Mouse (Mus musculus): Measurements from ENCODE around the gene Rec8. TPM values are rescaled to one million over a fixed set of nuclear protein-coding genes. Genes with fewer than 3 reads are reported as not detected.
A peak's percentile ranks its signal among the peaks of the same experiment; 100 is the strongest.

Rec8 gene
- polyA plus RNA-seq, 2 experiments = 2.4 to 8.9 TPM

DNA sequence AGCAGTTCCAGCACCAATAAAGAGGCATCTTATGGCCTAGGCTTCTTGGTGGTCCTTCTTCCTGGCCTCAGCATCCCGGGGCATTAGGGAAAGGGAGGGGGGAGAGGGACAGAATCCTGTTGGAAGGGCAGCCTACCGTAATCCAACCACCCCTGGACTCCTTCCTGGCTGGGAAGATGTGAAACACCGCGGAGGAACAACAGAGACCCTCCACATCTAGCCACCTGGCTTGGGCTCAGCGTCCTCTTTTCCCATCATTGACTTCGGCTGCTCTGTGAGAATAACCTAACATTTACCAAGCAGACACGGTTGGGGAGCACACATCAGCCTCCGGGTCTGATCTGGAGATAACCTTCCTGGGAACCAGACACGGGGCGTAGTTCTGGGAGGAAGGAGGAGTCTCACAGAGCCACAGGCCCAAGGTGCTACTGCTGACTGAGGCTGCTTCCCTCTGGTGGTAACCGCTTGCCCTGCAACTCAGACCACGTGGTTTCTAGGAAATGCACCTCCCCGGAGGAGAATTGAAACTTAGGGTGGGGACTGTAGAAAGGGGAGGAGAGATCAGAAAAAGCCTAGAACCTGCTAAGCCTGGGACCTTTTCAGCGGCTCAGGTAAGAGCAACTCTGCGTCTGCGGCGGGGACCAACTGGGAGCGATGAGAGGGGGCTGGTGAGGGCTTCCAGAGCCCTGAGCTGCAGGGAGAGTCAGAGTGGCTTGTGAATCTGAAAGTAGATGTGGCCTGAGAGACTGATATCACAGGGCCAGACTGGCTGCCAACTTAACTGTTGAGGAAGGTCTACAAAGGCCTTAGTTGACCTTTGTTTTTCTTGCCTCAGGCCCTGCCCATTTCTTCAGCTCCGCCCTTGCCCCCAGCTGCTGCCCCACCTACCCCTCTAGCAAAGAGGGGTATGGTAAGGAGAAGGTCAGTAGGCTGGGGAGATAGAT, 13.9 kb upstream of the Rec8 start:
- H3K9ac ChIP-seq (ENCODE audit: low read depth, low read length, severe bottlenecking) = peak overlapping the region; percentile 25; the same call in 1 of the 2 replicates
- peaks cover 5% of the 10 kb centered on the region for H3K4me1 ChIP-seq (ENCODE audit: control insufficient read depth, insufficient read depth, low read length)
- peak overlapping the region; percentile 49 for H3K4me2 ChIP-seq (replicated peaks; ENCODE audit: low read depth, low read length, severe bottlenecking)
- TF ChIP-seq POLR2A (IDR thresholded peaks at IDR 0.05; ENCODE audit: borderline replicate concordance, extremely low read depth, insufficient read depth, insufficient read length) = no peak
- DNase-seq (ENCODE audit: low spot score) (peak; percentile 92), ATAC-seq (ENCODE audit: low FRiP score, low read depth) (peak; percentile 94)
- H3K4me3 ChIP-seq (replicated peaks; ENCODE audit: low read length) = peak overlapping the region; percentile 33
- H3K27me3 ChIP-seq (ENCODE audit: control insufficient read depth, insufficient read depth, low read length) = no peaks in the 10 kb centered on the region
- H3K27ac ChIP-seq (replicated peaks; ENCODE audit: low read depth, low read length) = peak overlapping the region; percentile 21; the same call in 1 of the 2 replicates
- H3K36me3 ChIP-seq (ENCODE audit: control insufficient read depth, insufficient read depth, low read length) = peaks cover 73% of the 10 kb centered on the region
- H3K9me3 ChIP-seq (ENCODE audit: control insufficient read depth, low read length) = no peaks in the 10 kb centered on the region
- 16% methylated on average over 18 of the region's 19 CpGs for WGBS

DNA sequence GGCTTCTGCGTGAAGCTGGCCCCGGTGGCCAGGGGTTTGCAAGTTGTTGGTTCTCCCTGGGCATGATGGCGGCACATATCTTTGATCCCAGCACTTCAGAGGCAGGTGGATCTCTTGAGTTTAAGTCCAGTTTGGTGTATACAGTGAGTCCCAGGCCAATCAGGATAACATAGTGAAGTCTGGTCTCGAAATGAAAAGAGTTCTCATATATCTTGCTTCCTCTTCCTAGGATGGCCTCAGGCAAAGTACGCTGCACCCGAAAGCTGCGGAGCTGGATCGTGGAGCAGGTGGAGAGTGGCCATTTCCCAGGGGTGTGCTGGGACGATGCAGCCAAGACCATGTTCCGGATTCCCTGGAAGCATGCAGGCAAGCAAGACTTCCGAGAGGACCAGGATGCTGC, 13.0 kb upstream of the Rec8 start:
- no peak overlapping the region for H3K4me3 ChIP-seq (replicated peaks; ENCODE audit: low read length)
- H3K27ac ChIP-seq (replicated peaks; ENCODE audit: low read depth, low read length) = no peak overlapping the region
- no peak for TF ChIP-seq POLR2A (IDR thresholded peaks at IDR 0.05; ENCODE audit: borderline replicate concordance, extremely low read depth, insufficient read depth, insufficient read length)
- H3K27me3 ChIP-seq (ENCODE audit: control insufficient read depth, insufficient read depth, low read length) = no peaks in the 10 kb centered on the region
- peaks cover 73% of the 10 kb centered on the region for H3K36me3 ChIP-seq (ENCODE audit: control insufficient read depth, insufficient read depth, low read length)
- DNase-seq (ENCODE audit: low spot score) (no peak), ATAC-seq (ENCODE audit: low FRiP score, low read depth) (no peak)
- no peaks in the 10 kb centered on the region for H3K9me3 ChIP-seq (ENCODE audit: control insufficient read depth, low read length)
- WGBS = 86% methylated on average over 11 of the region's 11 CpGs
- peak overlapping the region; percentile 49; the same call in 1 of the 2 replicates for H3K4me2 ChIP-seq (replicated peaks; ENCODE audit: low read depth, low read length, severe bottlenecking)
- H3K9ac ChIP-seq (ENCODE audit: low read depth, low read length, severe bottlenecking) = no peak overlapping the region
- H3K4me1 ChIP-seq (ENCODE audit: control insufficient read depth, insufficient read depth, low read length) = peaks cover 5% of the 10 kb centered on the region

DNA sequence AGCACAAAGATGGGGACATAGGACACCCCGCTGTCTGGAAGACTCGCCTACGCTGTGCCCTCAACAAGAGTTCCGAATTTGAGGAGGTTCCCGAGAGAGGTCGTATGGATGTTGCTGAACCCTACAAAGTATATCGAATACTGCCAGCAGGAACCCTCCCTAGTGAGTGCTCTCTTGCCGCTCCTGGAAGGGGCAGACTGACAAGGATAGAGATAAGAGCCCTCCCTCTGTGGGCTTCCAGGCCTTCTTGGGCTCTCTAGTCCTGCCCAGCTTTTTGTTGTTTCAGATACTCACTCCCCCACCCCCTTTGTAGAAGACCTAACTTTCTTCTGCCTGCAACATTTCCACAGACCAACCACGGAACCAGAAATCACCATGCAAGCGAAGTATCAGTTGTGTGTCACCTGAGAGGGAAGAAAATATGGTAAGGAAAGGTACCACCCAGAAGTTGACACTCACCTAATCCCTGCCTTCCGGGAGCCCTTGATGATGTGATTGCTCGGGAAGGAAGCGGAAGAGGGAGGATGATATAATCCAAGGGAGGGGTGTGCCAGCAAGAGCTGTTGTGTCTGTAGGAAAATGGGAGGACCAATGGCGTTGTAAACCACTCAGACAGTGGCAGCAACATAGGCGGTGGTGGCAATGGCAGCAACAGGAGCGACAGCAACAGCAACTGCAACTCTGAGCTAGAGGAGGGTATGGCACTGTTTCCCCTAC, 11.9 kb upstream of the Rec8 start:
- no peak for ATAC-seq (ENCODE audit: low FRiP score, low read depth)
- peaks cover 64% of the 10 kb centered on the region for H3K36me3 ChIP-seq (ENCODE audit: control insufficient read depth, insufficient read depth, low read length)
- no peak overlapping the region for H3K27ac ChIP-seq (replicated peaks; ENCODE audit: low read depth, low read length)
- 95% methylated on average over 16 of the region's 16 CpGs for WGBS
- no peaks in the 10 kb centered on the region for H3K9me3 ChIP-seq (ENCODE audit: control insufficient read depth, low read length)
- DNase-seq (ENCODE audit: low spot score) = no peak
- H3K9ac ChIP-seq (ENCODE audit: low read depth, low read length, severe bottlenecking) = no peak overlapping the region
- no peak overlapping the region for H3K4me3 ChIP-seq (replicated peaks; ENCODE audit: low read length)
- H3K4me2 ChIP-seq (replicated peaks; ENCODE audit: low read depth, low read length, severe bottlenecking) = no peak overlapping the region
- H3K4me1 ChIP-seq (ENCODE audit: control insufficient read depth, insufficient read depth, low read length) = peaks cover 5% of the 10 kb centered on the region
- TF ChIP-seq POLR2A (IDR thresholded peaks at IDR 0.05; ENCODE audit: borderline replicate concordance, extremely low read depth, insufficient read depth, insufficient read length) = no peak
- H3K27me3 ChIP-seq (ENCODE audit: control insufficient read depth, insufficient read depth, low read length) = no peaks in the 10 kb centered on the region

DNA sequence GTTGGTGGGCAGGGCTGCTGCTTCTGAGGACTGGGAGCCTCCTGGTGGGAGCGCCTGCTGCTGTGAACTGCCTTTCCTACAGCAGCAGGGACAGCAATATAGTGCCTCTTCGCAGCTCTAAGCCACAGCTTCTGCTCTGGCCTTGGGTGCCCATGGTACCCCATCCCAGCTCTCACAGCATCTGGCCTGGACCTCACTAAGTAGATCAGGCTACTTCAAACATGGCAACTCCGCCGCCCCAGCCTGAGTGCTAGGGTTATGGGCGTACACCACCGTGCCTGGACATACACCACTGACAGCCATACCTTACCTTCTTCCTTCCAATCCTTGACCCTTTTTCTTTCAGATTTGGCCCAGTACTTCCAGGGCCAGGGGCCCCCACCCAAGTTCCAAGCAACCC, 9.5 kb upstream of the Rec8 start:
- no peaks in the 10 kb centered on the region for H3K9me3 ChIP-seq (ENCODE audit: control insufficient read depth, low read length)
- peaks cover 40% of the 10 kb centered on the region for H3K36me3 ChIP-seq (ENCODE audit: control insufficient read depth, insufficient read depth, low read length)
- ATAC-seq (ENCODE audit: low FRiP score, low read depth) (no peak), DNase-seq (ENCODE audit: low spot score) (no peak)
- H3K27me3 ChIP-seq (ENCODE audit: control insufficient read depth, insufficient read depth, low read length) = no peaks in the 10 kb centered on the region
- no peak overlapping the region for H3K27ac ChIP-seq (replicated peaks; ENCODE audit: low read depth, low read length)
- no peak overlapping the region for H3K4me2 ChIP-seq (replicated peaks; ENCODE audit: low read depth, low read length, severe bottlenecking)
- peaks cover 5% of the 10 kb centered on the region for H3K4me1 ChIP-seq (ENCODE audit: control insufficient read depth, insufficient read depth, low read length)
- WGBS = 96% methylated on average over 6 of the region's 6 CpGs
- no peak overlapping the region for H3K4me3 ChIP-seq (replicated peaks; ENCODE audit: low read length)
- H3K9ac ChIP-seq (ENCODE audit: low read depth, low read length, severe bottlenecking) = no peak overlapping the region
- TF ChIP-seq POLR2A (IDR thresholded peaks at IDR 0.05; ENCODE audit: borderline replicate concordance, extremely low read depth, insufficient read depth, insufficient read length) = no peak

DNA sequence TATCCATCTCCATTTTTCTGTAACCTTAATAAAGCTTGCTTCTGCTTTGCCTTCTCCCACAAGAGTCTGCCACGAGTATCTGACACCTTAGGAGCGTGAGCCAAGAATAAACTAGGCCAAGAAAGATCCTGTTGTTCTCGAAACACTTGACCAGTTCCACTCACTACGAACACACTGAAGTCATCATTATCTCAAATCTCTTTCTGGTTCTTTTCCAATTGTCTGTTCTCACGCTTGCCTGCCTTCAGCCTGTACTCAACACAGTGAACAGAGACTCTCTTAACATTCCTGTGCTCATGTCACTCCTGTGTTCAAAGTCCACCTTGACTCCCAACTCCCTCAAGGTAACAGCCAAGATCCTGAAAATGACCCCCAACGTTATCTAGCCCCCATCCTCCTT, 4.5 kb upstream of the Rec8 start:
- no peak for ATAC-seq (ENCODE audit: low FRiP score, low read depth)
- DNase-seq (ENCODE audit: low spot score) = no peak
- WGBS = 73% methylated on average over 6 of the region's 6 CpGs
- no peaks in the 10 kb centered on the region for H3K4me1 ChIP-seq (ENCODE audit: control insufficient read depth, insufficient read depth, low read length)
- no peak for TF ChIP-seq POLR2A (IDR thresholded peaks at IDR 0.05; ENCODE audit: borderline replicate concordance, extremely low read depth, insufficient read depth, insufficient read length)
- H3K9me3 ChIP-seq (ENCODE audit: control insufficient read depth, low read length) = no peaks in the 10 kb centered on the region
- no peaks in the 10 kb centered on the region for H3K27me3 ChIP-seq (ENCODE audit: control insufficient read depth, insufficient read depth, low read length)
- H3K9ac ChIP-seq (ENCODE audit: low read depth, low read length, severe bottlenecking) = no peak overlapping the region
- H3K4me3 ChIP-seq (replicated peaks; ENCODE audit: low read length) = no peak overlapping the region
- peaks cover 14% of the 10 kb centered on the region for H3K36me3 ChIP-seq (ENCODE audit: control insufficient read depth, insufficient read depth, low read length)
- H3K27ac ChIP-seq (replicated peaks; ENCODE audit: low read depth, low read length) = no peak overlapping the region
- H3K4me2 ChIP-seq (replicated peaks; ENCODE audit: low read depth, low read length, severe bottlenecking) = no peak overlapping the region
